Mouse (Mus musculus) yolk sac, embryonic 10.5 days (tissue): ENCODE results near the gene Tamm41.
A peak's percentile ranks its signal among the peaks of the same experiment; 100 is the strongest.

Experiments
- DNase-seq: peaks from one replicate; pipeline ENCODE4 v3.0.0-alpha.2; 2017; ENCODE audit warnings: low spot score

Tamm41 gene

DNA sequence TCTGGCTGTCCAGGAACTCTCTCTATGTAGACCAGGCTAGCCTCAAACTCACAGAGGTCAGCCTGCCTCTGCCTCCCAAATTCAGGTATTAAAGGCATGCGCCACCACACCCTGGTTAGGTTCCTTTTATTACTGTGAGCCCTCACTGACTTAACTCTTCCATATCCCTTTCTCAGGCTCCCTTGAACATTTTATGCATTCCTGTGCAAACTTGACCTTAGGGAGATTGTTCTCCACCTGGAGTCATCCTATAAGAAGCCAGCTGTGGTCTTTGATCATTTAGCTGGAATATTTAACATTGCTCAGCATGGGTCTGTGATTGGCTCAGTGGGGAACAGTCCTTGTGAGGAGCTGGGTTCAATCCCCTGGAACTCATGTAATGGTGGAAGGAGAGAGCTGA lies 63.3 kb downstream of the Tamm41 start:
- DNase-seq = no peak

DNA sequence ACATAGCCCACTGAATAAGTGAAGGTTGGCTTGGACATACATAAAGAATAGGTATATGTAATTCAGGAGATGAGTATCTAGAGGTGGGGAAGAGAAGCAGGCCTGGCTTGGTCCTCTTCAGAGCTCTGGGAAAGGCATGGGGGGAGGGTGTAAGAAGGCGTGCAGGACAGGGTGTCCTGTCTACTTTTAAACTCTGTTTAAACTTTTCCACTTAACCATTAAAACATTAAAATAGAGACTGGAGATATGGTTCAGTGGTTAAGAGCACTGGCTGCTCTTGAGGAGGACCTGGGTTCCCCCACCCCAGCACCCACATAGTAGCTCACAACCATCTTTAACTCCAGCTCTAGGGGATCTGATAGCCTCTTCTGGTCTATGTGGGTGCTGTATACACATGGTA lies 64.7 kb downstream of the Tamm41 start:
- no peak for DNase-seq

- no peak for DNase-seq
These were observed 66.8 kb downstream of the Tamm41 start for GRCm38 (mm10) chr6:114970895-114971294.

DNA sequence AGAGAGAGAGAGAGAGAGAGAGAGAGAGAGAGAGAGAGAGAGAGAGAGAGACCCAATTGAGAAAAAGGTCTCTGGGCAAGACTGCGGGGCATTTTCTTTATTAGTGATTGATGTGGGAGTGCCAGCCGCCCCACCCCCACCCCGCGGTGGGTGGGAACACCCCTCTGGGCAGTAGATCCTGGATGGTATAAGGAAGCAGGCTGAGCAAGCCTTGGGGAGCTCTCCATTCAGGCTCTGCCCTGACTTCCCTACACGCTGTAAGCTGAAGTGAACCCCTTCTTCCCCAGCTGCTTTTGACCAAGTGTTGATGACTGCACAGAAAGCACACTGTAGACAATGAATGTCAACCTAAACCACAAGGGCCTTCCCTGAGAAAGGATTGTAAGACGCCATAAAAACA lies 67.3 kb downstream of the Tamm41 start:
- DNase-seq = no peak

DNA sequence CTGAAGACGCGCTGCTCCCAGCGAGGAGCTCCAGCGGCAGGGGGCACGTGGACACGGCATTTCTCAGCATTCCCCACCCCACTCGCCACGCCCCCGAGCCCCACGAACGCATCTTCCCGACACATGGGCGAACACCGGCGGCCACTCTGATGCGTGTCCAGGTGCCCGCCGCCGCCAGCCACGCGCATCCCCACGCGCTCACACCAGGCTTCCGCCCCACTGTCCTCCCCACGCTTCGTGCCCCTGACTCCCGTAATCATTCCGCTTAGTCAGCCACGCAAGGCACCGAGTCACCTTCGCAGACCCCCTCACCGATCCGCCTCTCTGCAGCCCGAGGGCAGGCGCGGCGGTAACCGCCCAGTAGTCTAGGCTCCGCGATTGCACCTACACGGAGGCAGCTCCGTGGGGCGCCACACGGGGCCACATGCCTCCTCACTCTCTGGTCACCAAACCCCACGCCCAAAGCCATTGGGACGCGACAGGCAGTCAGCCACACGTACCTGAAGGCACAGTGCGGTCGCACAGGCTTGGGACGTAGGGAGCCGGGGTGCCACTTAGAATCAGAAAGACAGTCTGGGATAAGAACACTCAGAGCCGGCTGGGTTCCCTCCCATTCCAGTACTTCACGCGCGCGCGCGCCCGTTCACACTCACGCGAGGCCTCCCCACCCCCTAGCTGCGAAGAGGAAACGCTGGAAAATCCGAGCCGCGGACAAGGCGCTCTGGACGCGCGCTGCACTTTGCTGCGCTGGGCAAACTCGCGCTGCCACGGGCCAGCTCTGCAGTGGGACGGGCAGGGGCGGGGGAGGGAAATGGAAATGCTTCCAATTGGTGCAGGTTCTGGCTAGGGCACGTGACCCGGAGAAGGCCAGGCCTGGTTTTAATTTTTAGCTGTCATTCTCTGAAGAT lies 68.2 kb downstream of the Tamm41 start, which contains the start of gene Vgll4:
Gene Vgll4, minus strand, starts transcription at position 782 of the 908 bp plus-strand sequence.
- DNase-seq = peak; percentile 83

DNA sequence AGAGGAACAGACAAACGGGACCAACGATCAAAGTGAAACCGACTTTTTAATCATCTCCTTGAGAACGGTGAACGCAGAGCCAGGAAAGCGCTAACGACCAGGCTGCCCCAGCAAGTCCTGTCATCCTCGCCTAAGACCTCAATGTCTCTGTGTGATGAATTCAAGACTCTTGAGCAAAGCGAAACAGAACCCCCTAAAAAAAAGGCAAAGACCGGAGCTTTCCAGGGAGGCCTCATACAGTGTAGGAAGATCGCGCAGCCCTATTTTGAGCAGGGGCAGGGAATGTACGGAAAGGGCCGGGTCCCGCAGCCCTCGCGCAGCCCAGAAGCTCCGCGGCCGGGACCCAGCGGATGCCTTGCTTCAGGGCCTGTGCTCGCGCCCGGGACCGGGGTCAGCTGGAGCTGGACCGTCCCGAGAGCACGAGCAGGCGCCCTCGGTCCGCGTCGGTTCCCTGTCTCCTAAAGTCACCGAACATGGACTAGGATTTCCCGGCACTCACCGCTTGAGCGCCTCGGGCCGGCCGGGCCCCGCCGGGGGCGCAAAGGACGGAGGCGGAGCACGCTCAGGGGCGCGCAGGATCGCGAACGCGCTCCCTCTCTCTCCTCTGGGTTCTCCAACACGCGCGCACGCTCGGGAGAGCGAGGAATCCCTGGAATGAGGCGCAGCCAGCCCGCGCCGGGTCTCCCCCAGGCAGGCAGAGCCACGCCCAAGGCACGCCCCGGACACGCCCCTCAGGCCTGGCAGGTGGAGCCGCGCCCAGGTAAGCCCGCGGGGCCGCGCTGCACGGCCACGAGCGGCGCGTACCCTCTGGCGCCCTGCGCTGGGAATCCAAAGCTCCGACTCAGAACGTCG lies 69.1 kb downstream of the Tamm41 start:
- peak; percentile 93 for DNase-seq

- no peak for DNase-seq
These were observed 70.1 kb downstream of the Tamm41 start for GRCm38 (mm10) chr6:114967623-114968022.

GRCm38 (mm10) chr6:114966396-114967154 lies 71.1 kb downstream of the Tamm41 start:
- no peak for DNase-seq

- no peak for DNase-seq
These were observed 71.9 kb downstream of the Tamm41 start for GRCm38 (mm10) chr6:114965802-114966201.

DNA sequence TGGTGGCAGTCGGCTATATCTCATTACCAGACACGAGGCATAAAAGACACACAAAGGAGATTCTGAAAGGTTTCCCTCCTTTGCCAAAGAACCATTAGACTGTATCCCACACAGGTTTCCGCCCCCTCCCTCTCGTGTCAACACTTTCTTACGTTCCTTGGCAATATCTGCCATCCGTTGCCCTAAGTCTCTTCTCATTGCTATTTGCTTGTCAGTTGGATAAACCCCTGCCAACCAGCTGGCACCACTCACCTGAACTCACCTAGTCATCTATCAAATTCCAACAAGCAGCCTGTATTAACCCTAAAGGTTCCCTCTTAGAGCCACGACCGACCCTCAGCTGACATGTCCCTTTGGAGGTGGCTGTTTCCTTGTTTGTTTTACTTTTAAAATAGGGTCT lies 72.3 kb downstream of the Tamm41 start:
- DNase-seq = no peak

DNA sequence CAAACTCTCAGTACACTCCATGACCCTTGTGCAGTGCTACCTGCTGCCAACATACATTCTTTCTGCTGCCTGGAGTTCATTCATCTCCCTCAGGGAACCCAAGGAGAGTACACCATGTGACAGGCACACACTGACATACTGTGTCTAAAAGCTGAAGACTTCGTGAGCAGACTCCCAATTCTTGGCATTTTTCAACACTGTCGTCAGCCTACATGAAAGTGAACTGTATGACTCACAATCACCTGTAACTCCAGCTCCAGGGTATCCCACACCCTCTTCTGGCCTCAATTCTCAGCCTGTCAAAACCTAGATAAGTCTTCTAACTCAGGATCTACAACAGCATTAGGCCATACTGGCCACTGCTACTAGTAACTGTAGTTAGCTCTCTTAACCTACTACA lies 73.4 kb downstream of the Tamm41 start:
- no peak for DNase-seq

DNA sequence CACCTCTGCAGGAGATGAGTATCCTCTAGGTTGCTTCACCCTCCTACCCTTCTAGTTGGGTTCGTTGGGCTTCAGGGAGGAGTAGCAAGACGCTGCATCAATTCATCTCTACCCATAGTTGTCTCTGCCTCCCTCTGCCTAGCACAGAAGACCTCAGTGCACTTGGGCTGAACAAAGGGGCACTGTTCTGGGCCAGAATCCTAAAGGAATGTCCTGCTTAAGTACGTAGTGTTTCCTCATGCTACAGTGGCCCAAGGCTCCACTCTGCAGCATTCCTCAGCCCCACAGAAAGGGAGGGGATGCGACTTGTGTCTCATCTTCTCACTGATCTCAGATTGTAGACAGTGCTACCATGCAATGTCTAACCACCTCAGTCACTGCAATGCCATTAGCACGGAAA lies 74.0 kb downstream of the Tamm41 start:
- no peak for DNase-seq

DNA sequence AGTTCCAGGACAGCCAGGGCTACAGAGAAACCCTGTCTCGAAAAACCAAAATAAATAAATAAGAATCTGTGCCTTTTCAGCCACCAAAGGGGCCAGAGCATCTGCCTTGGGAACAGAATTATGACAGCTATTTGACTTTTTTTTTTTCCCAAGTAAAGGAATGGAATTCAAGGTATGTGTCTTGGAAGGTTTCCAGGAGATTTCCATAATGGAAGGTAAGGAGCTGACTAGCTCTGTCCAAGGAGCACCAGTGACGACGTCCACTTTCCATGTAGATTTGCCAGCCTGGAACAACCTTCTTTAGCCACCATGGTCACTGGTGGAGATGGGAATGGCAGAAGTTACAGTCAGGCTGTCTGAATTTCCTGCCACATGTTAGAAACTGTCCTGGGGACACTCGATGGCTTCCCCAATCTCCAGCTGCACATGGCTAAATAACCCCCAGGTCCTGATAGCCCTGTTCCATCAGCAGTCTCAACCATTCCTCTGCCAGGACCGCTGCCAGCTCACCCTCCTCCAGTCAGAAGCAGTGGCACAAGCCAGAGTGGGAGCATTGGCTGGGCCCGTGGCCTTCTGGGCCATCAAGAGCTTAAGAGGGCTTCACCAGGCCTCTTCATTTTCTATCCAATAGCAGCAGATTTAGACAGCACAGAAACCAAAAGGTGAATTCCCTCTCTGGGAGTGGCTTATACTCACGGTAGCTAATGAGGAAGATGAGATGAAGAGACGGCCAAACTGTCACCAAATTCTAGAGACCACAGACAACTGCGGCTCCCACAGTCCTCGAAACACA lies 76.2 kb downstream of the Tamm41 start:
- no peak for DNase-seq

DNA sequence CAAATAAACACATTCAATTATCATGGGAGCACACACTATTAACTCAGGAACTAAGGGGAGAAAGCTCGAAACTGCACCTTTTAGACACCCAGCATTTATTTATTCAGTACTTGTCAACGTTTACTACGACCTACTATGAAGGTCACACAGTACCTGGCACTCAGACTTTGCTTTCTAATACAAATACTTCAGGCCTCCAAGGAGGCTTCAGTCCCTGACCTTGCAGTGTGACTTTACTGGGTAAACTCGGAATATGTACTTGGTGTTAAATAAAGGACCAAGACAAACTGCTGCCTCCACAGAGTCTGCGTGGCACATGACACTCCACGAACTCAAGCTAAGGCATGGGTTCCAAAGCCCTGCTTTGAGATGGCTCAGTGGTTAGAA lies 78.7 kb downstream of the Tamm41 start:
- DNase-seq = no peak

- no peak for DNase-seq
These were observed 79.2 kb downstream of the Tamm41 start for GRCm38 (mm10) chr6:114958249-114959011.

GRCm38 (mm10) chr6:114957756-114958155 lies 79.9 kb downstream of the Tamm41 start:
- DNase-seq = no peak

- DNase-seq = no peak
These were observed 83.2 kb downstream of the Tamm41 start for GRCm38 (mm10) chr6:114954496-114954895.
